Mouse (Mus musculus): ENCODE results near the gene Kdelr1. TPM values are rescaled to one million over a fixed set of nuclear protein-coding genes. Genes with fewer than 3 reads are reported as not detected.

Gene Kdelr1
- polyA plus RNA-seq (2017; shearing (Covaris generic)) = 100 to 1,000 TPM in 1 of 2 experiments, 10 to 100 TPM in 1; 78.9 to 119 TPM

DNA sequence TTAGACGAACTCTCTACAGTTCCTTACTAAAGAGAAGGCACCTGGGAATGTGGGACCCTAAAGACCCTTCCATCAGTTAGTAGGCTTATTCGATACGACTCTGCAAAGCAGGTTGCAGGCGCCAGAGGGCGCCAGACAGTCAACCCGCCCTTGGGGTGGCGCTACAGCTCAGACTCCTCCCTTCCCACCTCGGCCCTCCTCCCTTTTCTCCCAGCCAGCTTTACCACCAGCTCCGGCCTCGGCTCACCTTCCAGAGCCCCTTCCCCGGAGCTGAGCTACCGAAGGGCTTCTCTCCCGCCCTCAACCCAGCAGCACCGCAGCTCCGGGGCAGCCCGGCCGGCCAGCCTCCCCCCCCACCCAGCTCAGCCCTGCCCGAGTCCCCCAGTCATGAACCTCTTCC is at the start of gene Kdelr1:
Kdelr1 (plus strand) TSS at position 149 of the 400 bp plus-strand sequence.

DNA sequence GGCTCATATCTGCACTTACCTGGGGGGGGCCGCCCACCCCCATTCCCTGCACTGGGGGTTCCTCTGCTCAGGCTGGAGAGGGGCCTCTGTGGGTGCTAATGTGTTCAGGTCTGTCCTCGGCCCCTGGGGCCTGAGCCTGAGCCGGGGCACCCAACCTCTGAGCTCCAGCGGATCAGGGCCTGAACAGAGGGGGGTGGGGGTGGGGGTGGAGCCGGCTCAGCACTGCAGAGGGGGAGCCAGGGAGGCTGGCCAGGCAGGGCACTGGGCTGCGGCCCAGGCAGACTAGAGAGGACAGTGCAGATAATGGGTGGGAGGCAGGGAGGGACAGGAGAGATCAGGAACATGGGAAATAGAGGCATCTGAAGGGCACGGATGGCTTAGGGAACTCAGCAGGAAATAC is 48.0 kb upstream of the Kdelr1 start, which contains the start of gene Kcnj14:
Kcnj14 (minus strand) TSS at position 185 of the 400 bp plus-strand sequence.

DNA sequence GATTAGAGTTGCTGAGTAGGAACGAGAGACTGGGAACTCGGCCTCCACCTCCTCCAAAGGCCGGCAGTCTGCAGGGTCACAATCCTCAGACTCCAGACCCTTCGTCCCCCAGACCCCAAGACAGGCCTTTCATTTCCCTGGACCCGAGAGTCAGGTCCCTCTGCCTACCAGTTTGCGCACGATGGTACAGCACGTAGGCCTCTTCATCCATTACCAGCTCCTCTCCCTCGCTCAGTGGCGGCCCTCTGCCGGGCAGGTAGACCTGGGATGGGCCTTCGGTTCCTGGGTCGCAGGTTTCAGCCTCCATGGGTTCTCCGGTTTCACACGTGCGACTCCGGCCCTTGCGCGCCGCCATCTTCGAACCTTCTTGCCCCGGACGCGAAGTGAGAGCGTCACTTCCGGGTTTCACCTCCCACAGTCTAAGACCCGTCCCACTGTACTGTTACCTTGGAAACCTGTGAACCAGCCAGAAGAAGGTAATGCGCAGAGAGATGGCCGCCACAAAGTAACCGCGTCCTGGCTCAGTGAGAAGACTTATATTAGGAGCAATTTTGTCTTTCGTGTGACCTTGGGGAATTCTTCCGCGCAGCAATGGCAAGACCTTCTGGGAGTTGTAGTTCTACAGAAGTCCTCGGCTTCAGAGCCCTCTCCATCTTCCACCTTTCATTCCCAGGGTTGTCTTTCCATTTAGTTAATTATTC is 42.0 kb upstream of the Kdelr1 start, which contains the start of gene Grwd1:
Grwd1 (minus strand) TSS at position 518 of the 701 bp plus-strand sequence.

DNA sequence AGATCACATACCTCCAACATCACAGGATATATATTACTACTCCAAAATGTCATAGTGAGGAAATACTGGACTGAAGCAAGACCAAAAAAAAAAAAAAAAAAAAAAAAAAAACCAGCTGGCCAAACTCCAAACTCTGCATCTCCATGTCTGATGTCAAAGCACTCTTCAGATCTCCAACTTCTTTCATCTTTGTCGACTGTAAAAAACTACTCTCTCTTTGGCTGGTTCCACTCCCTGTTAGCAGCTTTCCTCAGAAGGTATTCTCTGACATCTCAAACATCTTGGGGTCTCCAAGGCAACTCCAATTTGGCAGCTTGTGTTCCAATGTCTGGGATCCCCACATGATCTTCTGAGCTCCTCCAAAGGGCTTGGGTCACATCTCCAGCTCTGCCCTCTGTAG is 5.7 kb downstream of the Kdelr1 start, which contains the start of gene Grin2d:
Grin2d (minus strand) TSS at position 101 of the 400 bp plus-strand sequence.

DNA sequence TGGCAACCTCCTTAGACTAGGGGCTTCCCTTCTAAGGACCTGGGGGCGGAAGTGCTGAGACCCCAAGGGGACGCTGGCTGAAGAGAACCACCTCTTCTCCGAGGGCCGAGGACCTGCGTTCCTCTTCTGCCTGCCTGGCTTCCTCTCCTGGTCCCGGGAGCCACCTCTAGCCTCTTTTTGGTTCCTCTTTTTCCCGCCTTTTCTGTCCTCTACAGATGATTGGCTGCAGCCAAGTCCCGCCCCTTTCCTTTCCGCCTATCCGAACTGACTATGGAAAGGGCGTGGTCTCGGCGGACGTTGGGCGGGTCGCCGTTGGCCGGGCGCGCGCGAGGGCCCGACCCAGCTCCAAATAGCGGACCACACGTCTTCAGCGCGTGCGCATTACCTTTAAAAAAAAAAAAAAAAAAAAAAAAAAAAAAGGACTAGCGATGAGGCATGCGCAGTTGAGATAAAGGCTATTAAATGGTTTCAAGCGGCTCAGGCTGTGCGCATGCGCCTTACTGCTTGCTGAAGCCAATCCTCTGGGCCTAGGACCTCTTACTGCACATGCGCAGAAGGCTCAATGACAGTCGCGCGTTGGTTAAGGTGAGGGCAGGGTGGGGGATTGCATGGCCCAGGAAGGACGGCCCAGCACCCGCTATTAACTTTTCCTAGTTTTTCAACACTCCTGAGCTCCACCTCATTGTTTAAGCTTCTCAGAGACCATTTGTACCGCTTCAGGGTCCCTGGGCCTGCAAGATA is 24.1 kb downstream of the Kdelr1 start, which contains the start of the genes Syngr4 and Tmem143:
Syngr4 (minus strand) TSS at position 198 of the 741 bp plus-strand sequence.
Tmem143 (plus strand) TSS at position 425 of the 741 bp plus-strand sequence.

DNA sequence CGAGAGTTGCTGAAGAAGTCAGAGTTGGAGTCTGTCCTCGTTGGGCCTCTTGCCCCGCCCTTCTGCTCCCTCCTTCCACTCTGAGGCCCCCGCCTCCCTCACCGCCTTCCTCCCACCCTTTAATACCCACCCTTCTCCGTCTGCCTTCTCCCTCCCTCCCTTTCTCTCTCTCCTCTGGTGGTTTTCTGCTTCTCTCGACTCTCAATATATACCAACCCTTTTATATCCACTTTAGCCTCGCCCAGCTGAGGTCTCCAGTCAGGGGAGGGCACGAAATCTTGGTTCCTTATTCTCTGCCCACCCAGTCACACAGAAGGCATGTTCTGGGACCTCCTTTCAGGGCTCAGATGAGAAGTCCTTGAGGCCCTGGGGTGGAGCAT is 48.7 kb downstream of the Kdelr1 start, which contains the start of gene Emp3:
Emp3 (minus strand) TSS at position 163 of the 380 bp plus-strand sequence.

DNA sequence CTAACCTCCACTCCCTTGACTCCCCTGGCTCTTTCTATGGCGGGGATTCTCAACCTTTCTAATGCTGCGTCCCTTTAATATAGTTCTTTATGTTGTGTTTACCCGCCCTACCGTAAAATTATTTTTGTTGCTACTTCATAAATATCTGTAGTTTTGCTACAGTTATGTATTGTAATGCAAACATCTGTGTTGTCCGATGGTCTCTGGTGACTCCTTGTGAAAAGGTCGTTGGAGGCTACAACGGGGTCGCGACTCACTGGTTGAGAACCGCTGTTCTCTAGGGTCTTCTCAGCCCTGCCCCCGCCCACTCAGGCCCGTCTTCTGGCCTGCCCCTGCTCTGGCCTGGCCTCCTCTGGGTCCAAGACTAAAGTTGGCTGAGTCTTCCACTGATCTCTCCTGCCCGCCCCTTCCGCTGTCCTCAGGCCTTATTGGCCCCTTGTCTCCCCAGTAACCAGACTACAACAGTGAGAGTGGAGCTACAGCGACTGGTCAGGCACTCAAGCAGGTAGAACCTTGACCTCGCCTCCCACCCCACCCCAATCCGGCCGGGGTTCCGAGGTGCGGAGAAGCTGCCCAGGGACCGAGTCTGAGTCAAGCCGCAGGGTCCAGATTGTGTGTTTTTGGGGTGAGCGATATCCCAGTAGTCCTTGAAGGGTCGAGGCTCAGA is 51.3 kb downstream of the Kdelr1 start, which contains the start of gene Ccdc114:
Ccdc114 (plus strand) TSS at position 311 of the 667 bp plus-strand sequence.

Other genes with a start within 250 kb of the Kdelr1 start
- 1 to 10 TPM in 1 of 2 experiments, under 1 TPM in 1; 0.67 to 3.4 TPM for gene Rasip1, start 245.3 kb upstream of the Kdelr1 start, polyA plus RNA-seq (2017; shearing (Covaris generic))
- gene Mamstr, start 232.8 kb upstream of the Kdelr1 start, polyA plus RNA-seq (2017; shearing (Covaris generic)) = 1 to 10 TPM; 1.2 to 1.5 TPM
- 1 to 10 TPM in 1 of 2 experiments, under 1 TPM in 1; 0.65 to 2.5 TPM for gene Fut2, start 206.4 kb upstream of the Kdelr1 start, polyA plus RNA-seq (2017; shearing (Covaris generic))
- gene Ntn5, start 188.8 kb upstream of the Kdelr1 start, polyA plus RNA-seq (2017; shearing (Covaris generic)) = under 1 TPM in 1 of 2 experiments, not detected in 1; 0.49 TPM
- gene Sec1, start 178.4 kb upstream of the Kdelr1 start, polyA plus RNA-seq (2017; shearing (Covaris generic)) = not detected
- gene Car11, start 172.9 kb upstream of the Kdelr1 start, polyA plus RNA-seq (2017; shearing (Covaris generic)) = 1 to 10 TPM; 6.1 to 9.2 TPM
- 10 to 100 TPM; 26.0 to 37.0 TPM for gene Dbp, start 167.7 kb upstream of the Kdelr1 start, polyA plus RNA-seq (2017; shearing (Covaris generic))
- 1,000 to 10,000 TPM; 1,327 to 1,518 TPM for gene Rpl18, start 157.3 kb upstream of the Kdelr1 start, polyA plus RNA-seq (2017; shearing (Covaris generic))
- 10 to 100 TPM; 26.1 to 35.8 TPM for gene Sphk2, start 154.8 kb upstream of the Kdelr1 start, polyA plus RNA-seq (2017; shearing (Covaris generic))
- gene Fam83e, start 151.6 kb upstream of the Kdelr1 start, polyA plus RNA-seq (2017; shearing (Covaris generic)) = 1 to 10 TPM in 1 of 2 experiments, under 1 TPM in 1; 0.25 to 1.9 TPM
- not detected for gene Spaca4, start 147.0 kb upstream of the Kdelr1 start, polyA plus RNA-seq (2017; shearing (Covaris generic))
- gene Lmtk3, start 89.0 kb upstream of the Kdelr1 start, polyA plus RNA-seq (2017; shearing (Covaris generic)) = under 1 TPM; 0.12 to 0.38 TPM
- gene Sult2b1, start 88.1 kb upstream of the Kdelr1 start, polyA plus RNA-seq (2017; shearing (Covaris generic)) = 1 to 10 TPM; 4.4 to 6.7 TPM
- 10 to 100 TPM; 82.2 to 88.4 TPM for gene Cyth2, start 58.2 kb upstream of the Kdelr1 start, polyA plus RNA-seq (2017; shearing (Covaris generic))
- 1 to 10 TPM in 1 of 2 experiments, under 1 TPM in 1; 0.55 to 1.0 TPM for gene Kcnj14, start 48.0 kb upstream of the Kdelr1 start, polyA plus RNA-seq (2017; shearing (Covaris generic))
- gene Grwd1, start 41.8 kb upstream of the Kdelr1 start, polyA plus RNA-seq (2017; shearing (Covaris generic)) = 10 to 100 TPM; 35.7 to 36.3 TPM
- 1 to 10 TPM; 1.0 to 1.6 TPM for gene Grin2d, start 5.6 kb downstream of the Kdelr1 start, polyA plus RNA-seq (2017; shearing (Covaris generic))
- gene Syngr4, start 23.9 kb downstream of the Kdelr1 start, polyA plus RNA-seq (2017; shearing (Covaris generic)) = under 1 TPM in 1 of 2 experiments, not detected in 1; 0.36 TPM
- gene Tmem143, start 24.2 kb downstream of the Kdelr1 start, polyA plus RNA-seq (2017; shearing (Covaris generic)) = 10 to 100 TPM in 1 of 2 experiments, 1 to 10 TPM in 1; 6.0 to 13.0 TPM
- 100 to 1,000 TPM; 618 to 655 TPM for gene Emp3, start 48.6 kb downstream of the Kdelr1 start, polyA plus RNA-seq (2017; shearing (Covaris generic))
- gene Ccdc114, start 51.3 kb downstream of the Kdelr1 start, polyA plus RNA-seq (2017; shearing (Covaris generic)) = 10 to 100 TPM in 1 of 2 experiments, 1 to 10 TPM in 1; 2.9 to 11.0 TPM
- gene Abcc6, start 157.5 kb downstream of the Kdelr1 start, polyA plus RNA-seq (2017; shearing (Covaris generic)) = under 1 TPM in 1 of 2 experiments, not detected in 1; 0.21 TPM
- 10 to 100 TPM; 35.1 to 42.9 TPM for gene Nomo1, start 160.9 kb downstream of the Kdelr1 start, polyA plus RNA-seq (2017; shearing (Covaris generic))
- not detected for gene Kcnj11, start 228.0 kb downstream of the Kdelr1 start, polyA plus RNA-seq (2017; shearing (Covaris generic))